Mouse (Mus musculus): ENCODE data around the gene Slc1a3.

The Slc1a3 gene

GRCm38 (mm10) chr15:8658086-8658980, 52.2 kb downstream of the Slc1a3 start:
- no peak for DNase-seq

DNA sequence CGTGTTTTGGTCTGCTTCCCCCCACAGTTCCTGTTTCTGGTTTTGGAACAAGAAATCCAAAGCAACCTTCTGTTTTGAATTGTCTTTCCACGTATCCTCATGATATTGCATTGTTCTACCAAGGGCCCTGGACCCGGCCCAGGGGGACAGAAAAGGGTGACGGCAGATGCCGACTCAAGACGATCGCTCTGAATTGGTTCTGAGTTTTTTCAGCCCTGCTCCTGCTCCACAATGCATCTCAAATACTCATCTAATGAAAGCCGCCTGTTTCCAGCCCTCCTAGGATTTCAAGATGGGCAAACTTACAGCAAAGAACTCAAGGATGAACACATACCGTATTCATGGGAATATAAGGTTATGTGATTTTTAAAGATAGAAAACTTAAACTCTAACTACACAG, 55.3 kb downstream of the Slc1a3 start:
- no peak for DNase-seq

GRCm38 (mm10) chr15:8652637-8653036, 57.9 kb downstream of the Slc1a3 start:
- no peak for DNase-seq

GRCm38 (mm10) chr15:8643997-8644692, 66.4 kb downstream of the Slc1a3 start:
- no peak for DNase-seq

DNA sequence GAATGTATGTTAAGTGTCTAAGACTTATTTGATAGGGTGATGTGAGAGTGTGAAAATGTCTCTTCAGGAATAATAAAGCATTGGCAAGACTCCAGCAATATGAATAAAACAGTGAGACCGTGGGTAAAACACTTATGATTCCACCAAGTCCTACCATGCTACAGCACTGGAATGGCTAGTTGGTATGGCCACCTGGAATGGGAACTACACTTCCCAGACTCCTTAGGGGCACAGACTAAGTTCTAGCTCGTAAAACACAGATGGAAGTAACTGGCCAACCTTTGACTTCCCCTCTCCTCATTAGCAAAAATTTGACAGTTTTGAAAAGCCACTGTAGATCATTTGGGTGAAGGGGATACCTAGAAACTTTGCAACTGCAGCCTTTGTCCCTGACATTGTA, 70.7 kb downstream of the Slc1a3 start:
- DNase-seq = no peak

- DNase-seq = no peak
Measured at GRCm38 (mm10) chr15:8638568-8639325, 71.8 kb downstream of the Slc1a3 start.

DNA sequence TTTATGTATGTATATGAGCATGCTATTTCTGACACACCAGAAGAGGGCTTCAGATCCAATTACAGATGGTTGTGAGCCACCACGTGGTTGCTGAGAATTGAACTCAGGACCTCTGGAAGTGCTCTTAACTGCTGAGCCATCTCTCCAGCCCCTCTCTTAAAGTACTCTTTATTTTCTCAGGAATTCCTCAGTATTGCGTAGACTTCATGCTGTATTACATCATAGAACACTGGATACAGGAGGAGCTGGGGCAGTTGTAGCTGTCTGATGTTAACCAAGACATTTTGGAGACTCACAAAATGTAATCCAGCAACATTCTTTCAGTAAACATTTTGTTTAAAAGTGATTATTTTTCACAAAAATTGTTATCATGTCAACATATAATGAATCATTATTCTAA, 73.3 kb downstream of the Slc1a3 start:
- no peak for DNase-seq

DNA sequence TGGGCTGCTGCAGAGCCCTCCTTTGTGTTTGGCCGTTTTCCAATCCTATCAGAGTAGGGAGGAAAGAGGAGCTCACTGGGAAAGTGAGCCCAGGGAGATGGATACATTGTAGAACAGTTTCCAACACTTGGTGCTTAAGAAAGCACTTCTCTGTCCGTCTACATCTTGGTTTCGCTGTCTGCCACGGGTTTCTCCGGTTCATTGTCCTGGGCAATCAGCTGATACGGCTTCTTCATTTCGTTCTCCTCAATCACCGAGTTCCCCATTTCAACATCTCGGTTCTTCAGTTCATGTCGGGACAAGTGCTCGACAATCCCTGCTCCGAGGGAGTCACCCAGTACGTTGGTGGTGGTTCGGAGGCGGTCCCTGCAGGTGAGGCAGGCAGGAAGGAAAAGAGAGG, 74.6 kb downstream of the Slc1a3 start:
- DNase-seq = no peak

GRCm38 (mm10) chr15:8634807-8635206, 75.8 kb downstream of the Slc1a3 start:
- no peak for DNase-seq

DNA sequence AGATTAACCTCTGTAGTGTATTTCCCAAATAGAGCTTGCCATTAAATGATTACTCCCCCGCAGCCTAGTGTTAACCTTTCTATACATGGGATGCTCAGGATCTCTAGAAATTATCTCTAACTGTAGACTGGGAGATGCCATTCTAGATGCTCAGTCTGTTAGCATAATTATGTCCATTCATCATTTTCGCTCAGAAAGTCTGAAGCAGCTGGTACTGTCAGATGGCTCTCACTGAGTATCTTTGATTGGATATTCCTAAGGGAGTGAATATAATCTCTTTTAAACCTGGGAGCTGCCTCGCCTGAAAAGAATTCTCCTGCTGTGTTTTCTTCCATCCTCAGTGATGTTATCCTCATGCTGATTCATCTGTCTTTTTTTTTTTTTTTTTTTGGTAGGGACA, 76.2 kb downstream of the Slc1a3 start:
- DNase-seq = no peak

- peak; percentile 74 to 79 for DNase-seq
Measured at GRCm38 (mm10) chr15:8633375-8633774, 77.2 kb downstream of the Slc1a3 start.

- no peak for DNase-seq
Measured at GRCm38 (mm10) chr15:8632361-8632760, 78.2 kb downstream of the Slc1a3 start.

DNA sequence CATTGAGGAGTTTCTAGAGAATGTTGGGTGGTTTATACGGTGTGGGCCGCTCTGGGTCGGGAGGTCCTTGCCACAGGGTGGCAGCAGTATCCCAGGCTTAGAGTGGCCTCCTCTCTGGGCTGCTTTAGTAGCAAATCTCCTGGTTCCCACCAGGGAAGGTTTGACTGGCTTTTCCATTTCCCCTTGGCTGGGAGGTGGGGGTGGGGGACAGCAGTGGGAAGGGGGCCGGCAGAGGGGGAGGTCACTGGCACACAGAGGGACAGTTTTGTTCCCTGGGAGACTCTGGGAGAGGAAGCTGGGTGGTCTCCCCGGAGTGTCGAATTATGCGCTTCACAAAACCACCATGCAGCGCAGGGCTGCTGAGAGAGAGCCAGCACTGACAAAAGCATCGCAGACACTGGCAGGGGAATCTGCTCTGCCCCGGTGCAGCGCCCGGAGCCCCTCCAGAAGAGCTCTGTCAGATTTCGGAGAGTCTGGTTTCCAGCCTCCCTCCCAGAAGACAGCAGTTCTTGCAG, 81.2 kb downstream of the Slc1a3 start:
- DNase-seq = peak; percentile 31 to 33

GRCm38 (mm10) chr15:8628150-8628549, 82.4 kb downstream of the Slc1a3 start:
- DNase-seq = no peak

DNA sequence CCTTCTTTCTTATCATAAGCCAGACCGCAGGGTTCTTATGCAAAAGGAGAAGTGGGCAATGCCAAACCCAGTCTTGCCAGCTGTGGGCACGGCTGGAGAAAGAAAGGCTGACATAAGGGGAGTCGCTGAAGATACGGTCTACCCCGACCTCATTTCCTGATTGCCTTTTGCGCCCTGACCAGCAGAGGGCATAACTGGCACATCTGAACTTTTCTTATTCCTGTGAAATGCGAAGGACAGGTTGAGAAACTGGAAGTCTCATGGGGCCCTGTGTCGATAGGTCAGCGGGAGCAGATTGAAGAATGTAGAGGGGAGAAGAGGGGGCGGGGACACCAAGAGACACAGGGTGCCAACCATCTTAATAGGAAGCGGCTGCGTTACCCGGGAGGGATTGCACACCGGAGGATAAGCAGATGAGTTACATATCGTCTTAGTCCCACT, 83.4 kb downstream of the Slc1a3 start:
- DNase-seq = peak; percentile 73 to 75

- DNase-seq = peak; percentile 66 to 69
Measured at GRCm38 (mm10) chr15:8625370-8625769, 85.2 kb downstream of the Slc1a3 start.

DNA sequence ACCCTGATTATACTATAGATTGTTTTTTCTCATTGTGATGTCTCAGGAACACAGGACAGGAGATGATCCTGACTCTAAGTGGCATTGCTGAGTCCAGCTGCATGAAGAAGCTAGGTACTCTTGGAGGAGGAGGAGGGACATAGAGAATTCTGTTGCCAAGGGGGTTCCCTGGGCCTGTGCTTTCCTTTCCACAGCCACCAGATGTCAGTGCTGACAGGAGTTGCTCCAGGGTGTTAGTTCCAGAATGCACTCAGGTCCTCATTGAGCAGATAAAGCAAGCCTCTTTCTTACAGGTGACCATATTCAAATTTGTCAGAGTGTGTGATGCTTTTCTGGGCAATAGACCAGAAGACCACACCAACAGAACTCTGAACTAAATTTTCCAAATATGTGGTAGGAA, 86.7 kb downstream of the Slc1a3 start:
- no peak for DNase-seq

DNA sequence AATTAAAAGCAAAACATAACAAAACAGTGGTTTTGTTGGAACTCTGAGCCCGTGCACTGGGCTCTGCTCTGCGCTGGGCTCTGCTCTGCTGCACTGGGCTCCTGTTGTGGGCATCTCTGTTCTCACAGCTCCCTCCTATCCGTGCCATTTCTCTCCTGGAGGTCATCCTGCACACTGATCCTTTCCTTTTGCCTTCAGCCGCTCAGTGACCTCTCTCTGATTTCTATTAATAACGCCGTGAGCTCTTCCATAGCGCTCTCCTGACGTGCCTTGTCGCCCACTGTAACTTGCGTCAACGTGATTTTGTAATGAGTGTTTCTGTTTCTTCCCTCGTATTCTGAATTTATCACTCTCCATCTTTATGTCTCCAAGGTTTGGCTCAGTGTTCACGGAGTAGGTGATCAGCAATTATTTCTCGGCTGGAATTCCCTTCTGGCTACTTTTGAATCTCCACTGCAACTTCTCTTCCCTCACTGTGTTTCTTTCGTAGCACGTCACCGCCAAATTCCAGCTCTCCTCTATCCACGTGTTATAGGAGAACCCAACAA, 91.0 kb downstream of the Slc1a3 start:
- no peak for DNase-seq

DNA sequence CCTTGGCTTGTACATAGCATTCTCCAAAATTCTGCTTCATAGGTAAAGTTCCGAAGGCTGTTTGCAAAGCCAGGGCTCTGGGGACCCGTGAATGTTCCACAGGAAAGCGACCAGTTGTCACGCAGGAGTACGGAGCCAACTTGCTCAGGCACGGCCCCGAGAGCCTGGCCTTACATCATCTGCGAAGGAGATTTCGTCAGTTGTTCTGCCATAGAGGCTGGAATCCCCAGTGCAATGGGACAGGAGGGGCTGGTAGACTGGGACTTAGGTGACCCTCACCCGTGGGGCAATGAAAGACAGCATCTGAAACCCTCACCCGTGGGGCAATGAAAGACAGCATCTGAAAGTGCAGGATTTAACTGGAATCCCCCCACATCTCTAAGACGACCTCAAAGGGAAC, 94.3 kb downstream of the Slc1a3 start:
- DNase-seq = no peak

DNA sequence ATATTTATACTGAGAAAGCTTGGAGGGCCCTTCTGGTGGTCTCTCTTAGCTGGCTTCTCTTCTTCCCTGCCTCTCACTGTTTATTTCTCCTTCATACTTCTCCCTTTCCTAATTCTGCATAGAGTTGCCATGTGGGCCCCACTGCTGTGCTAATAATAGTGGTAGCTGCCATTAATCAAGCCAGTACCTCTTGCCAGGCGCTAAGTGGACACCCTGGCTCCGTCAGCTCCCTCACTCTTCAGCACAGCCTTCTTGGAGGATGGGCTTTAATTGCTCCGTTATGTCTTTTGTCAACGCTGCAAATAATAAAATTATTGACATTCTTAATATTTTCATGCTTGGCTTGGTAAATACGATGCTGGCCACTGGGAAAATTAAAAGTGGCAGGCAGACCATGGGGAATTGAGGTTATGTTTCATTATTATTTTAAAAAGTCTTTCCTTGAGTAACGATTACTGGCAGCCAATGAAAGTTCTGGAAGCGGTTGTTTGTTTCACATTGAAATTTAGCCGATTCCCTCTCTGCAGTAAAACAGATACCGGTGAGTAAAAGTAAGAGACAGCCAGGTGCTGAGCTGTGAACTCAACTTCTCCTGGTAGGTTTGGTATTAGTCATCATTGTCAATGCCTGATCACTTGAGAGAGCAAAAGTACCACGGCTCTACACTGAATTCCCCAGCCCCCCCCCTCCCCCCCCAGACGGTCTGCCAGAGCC, 94.9 kb downstream of the Slc1a3 start:
- DNase-seq = no peak

- no peak for DNase-seq
Measured at GRCm38 (mm10) chr15:8614701-8615100, 95.9 kb downstream of the Slc1a3 start.

GRCm38 (mm10) chr15:8605538-8606188, 104.9 kb downstream of the Slc1a3 start:
- no peak for DNase-seq

All from B cell, adult 2 months (primary cell).